Mouse (Mus musculus): Measurements from ENCODE around the gene Zfp950. TPM values are rescaled to one million over a fixed set of nuclear protein-coding genes. Genes with fewer than 3 reads are reported as not detected.

The Zfp950 gene
- polyA plus RNA-seq, 1 experiment from 2014 or later, result 25.0 TPM

- H3K27ac ChIP-seq (ENCODE audit: low read length), result no peak overlapping the region
- H3K4me3 ChIP-seq (ENCODE audit: low read depth, low read length), result no peak overlapping the region
- H3K9ac ChIP-seq (replicated peaks; ENCODE audit: low read depth), result no peak overlapping the region
- H3K36me3 ChIP-seq (ENCODE audit: insufficient read depth, low read length), result no peaks in the 10 kb centered on the region
- no peaks in the 10 kb centered on the region for H3K9me3 ChIP-seq (ENCODE audit: low read length)
- no peaks in the 10 kb centered on the region for H3K27me3 ChIP-seq (replicated peaks; ENCODE audit: insufficient read depth, low read length)
- no peak overlapping the region for H3K4me2 ChIP-seq (replicated peaks; ENCODE audit: low read depth, low read length)
- WGBS, result 83% methylated on average over 1 of the region's 1 CpGs
- H3K4me1 ChIP-seq (ENCODE audit: insufficient read depth, low read depth, low read length), result peaks cover 3% of the 10 kb centered on the region; the same call in 1 of the 2 replicates
- ATAC-seq (no peak), DNase-seq (ENCODE audit: low spot score) (no peak)
- no peak for TF ChIP-seq EP300 (IDR thresholded peaks at IDR 0.05)
- no peak for TF ChIP-seq CTCF (IDR thresholded peaks at IDR 0.05)
These were observed 89.5 kb downstream of the Zfp950 start for GRCm38 (mm10) chr19:61051151-61051550.

- H3K9ac ChIP-seq (replicated peaks; ENCODE audit: low read depth), result no peak overlapping the region
- DNase-seq (ENCODE audit: low spot score), result peak; percentile 64
- ATAC-seq, result peak; percentile 64
- no peaks in the 10 kb centered on the region for H3K36me3 ChIP-seq (ENCODE audit: insufficient read depth, low read length)
- no peak overlapping the region for H3K4me2 ChIP-seq (replicated peaks; ENCODE audit: low read depth, low read length)
- 59% methylated on average over 1 of the region's 1 CpGs for WGBS
- H3K4me1 ChIP-seq (ENCODE audit: insufficient read depth, low read depth, low read length), result peaks cover 3% of the 10 kb centered on the region; the same call in 1 of the 2 replicates
- H3K27me3 ChIP-seq (replicated peaks; ENCODE audit: insufficient read depth, low read length), result no peaks in the 10 kb centered on the region
- no peak overlapping the region for H3K27ac ChIP-seq (ENCODE audit: low read length)
- no peaks in the 10 kb centered on the region for H3K9me3 ChIP-seq (ENCODE audit: low read length)
- H3K4me3 ChIP-seq (ENCODE audit: low read depth, low read length), result no peak overlapping the region
- peak; percentile 28; the same call in 1 of the 2 replicates for TF ChIP-seq EP300 (IDR thresholded peaks at IDR 0.05)
- TF ChIP-seq CTCF (IDR thresholded peaks at IDR 0.05), result no peak
These were observed 91.2 kb downstream of the Zfp950 start for GRCm38 (mm10) chr19:61049413-61049812.

GRCm38 (mm10) chr19:61048646-61049045 lies 92.0 kb downstream of the Zfp950 start:
- Histone ChIP-seq H3K4me3 (ENCODE audit: low read depth, low read length) (no peak overlapping the region), H3K27ac (ENCODE audit: low read length) (no peak overlapping the region), H3K9me3 (ENCODE audit: low read length) (no peaks in the 10 kb centered on the region), H3K27me3 (replicated peaks; ENCODE audit: insufficient read depth, low read length) (no peaks in the 10 kb centered on the region), H3K4me1 (ENCODE audit: insufficient read depth, low read depth, low read length) (peaks cover 3% of the 10 kb centered on the region; the same call in 1 of the 2 replicates), H3K36me3 (ENCODE audit: insufficient read depth, low read length) (no peaks in the 10 kb centered on the region), H3K4me2 (replicated peaks; ENCODE audit: low read depth, low read length) (no peak overlapping the region), H3K9ac (replicated peaks; ENCODE audit: low read depth) (no peak overlapping the region)
- DNase-seq (ENCODE audit: low spot score), result no peak
- no peak for TF ChIP-seq CTCF (IDR thresholded peaks at IDR 0.05)
- 0 out of 2 replicates have a peak, but pooled peaks have one; percentile 36 for TF ChIP-seq EP300 (IDR thresholded peaks at IDR 0.05)
- WGBS, result 77% methylated on average over 2 of the region's 2 CpGs
- ATAC-seq, result peak; percentile 21; the same call in 1 of the 2 replicates

- H3K4me2 ChIP-seq (replicated peaks; ENCODE audit: low read depth, low read length), result no peak overlapping the region
- no peaks in the 10 kb centered on the region; the same call in 1 of the 2 replicates for H3K36me3 ChIP-seq (ENCODE audit: insufficient read depth, low read length)
- no peak overlapping the region for H3K27ac ChIP-seq (ENCODE audit: low read length)
- H3K9ac ChIP-seq (replicated peaks; ENCODE audit: low read depth), result no peak overlapping the region
- H3K27me3 ChIP-seq (replicated peaks; ENCODE audit: insufficient read depth, low read length), result no peaks in the 10 kb centered on the region
- ATAC-seq, result no peak
- DNase-seq (ENCODE audit: low spot score), result no peak
- H3K4me1 ChIP-seq (ENCODE audit: insufficient read depth, low read depth, low read length), result no peaks in the 10 kb centered on the region
- no peak for TF ChIP-seq EP300 (IDR thresholded peaks at IDR 0.05)
- TF ChIP-seq CTCF (IDR thresholded peaks at IDR 0.05), result no peak
- H3K9me3 ChIP-seq (ENCODE audit: low read length), result no peaks in the 10 kb centered on the region
- no peak overlapping the region for H3K4me3 ChIP-seq (ENCODE audit: low read depth, low read length)
These were observed 101.5 kb downstream of the Zfp950 start for GRCm38 (mm10) chr19:61039151-61039550.

- ATAC-seq, result no peak
- H3K4me2 ChIP-seq (replicated peaks; ENCODE audit: low read depth, low read length), result no peak overlapping the region
- no peaks in the 10 kb centered on the region for H3K36me3 ChIP-seq (ENCODE audit: insufficient read depth, low read length)
- no peaks in the 10 kb centered on the region for H3K27me3 ChIP-seq (replicated peaks; ENCODE audit: insufficient read depth, low read length)
- TF ChIP-seq EP300 (IDR thresholded peaks at IDR 0.05), result no peak
- no peak for TF ChIP-seq CTCF (IDR thresholded peaks at IDR 0.05)
- H3K27ac ChIP-seq (ENCODE audit: low read length), result no peak overlapping the region
- WGBS, result 52% methylated on average over 2 of the region's 2 CpGs
- no peak overlapping the region for H3K4me3 ChIP-seq (ENCODE audit: low read depth, low read length)
- H3K4me1 ChIP-seq (ENCODE audit: insufficient read depth, low read depth, low read length), result peaks cover 5% of the 10 kb centered on the region; the same call in 1 of the 2 replicates
- DNase-seq (ENCODE audit: low spot score), result no peak
- H3K9ac ChIP-seq (replicated peaks; ENCODE audit: low read depth), result no peak overlapping the region
- no peaks in the 10 kb centered on the region for H3K9me3 ChIP-seq (ENCODE audit: low read length)
These were observed 109.1 kb downstream of the Zfp950 start for GRCm38 (mm10) chr19:61031570-61031969.

GRCm38 (mm10) chr19:61021939-61022566 lies 118.6 kb downstream of the Zfp950 start:
- DNase-seq (ENCODE audit: low spot score), result peak; percentile 28
- TF ChIP-seq CTCF (IDR thresholded peaks at IDR 0.05) (no peak), EP300 (IDR thresholded peaks at IDR 0.05) (no peak)
- H3K4me3 ChIP-seq (ENCODE audit: low read depth, low read length), result no peak overlapping the region
- 65% methylated on average over 3 of the region's 3 CpGs for WGBS
- H3K9ac ChIP-seq (replicated peaks; ENCODE audit: low read depth), result no peak overlapping the region
- H3K27ac ChIP-seq (ENCODE audit: low read length), result peak overlapping the region; percentile 43
- no peaks in the 10 kb centered on the region for H3K36me3 ChIP-seq (ENCODE audit: insufficient read depth, low read length)
- H3K27me3 ChIP-seq (replicated peaks; ENCODE audit: insufficient read depth, low read length), result no peaks in the 10 kb centered on the region
- peak; percentile 47; the same call in 1 of the 2 replicates for ATAC-seq
- no peak overlapping the region for H3K4me2 ChIP-seq (replicated peaks; ENCODE audit: low read depth, low read length)
- no peaks in the 10 kb centered on the region for H3K9me3 ChIP-seq (ENCODE audit: low read length)
- H3K4me1 ChIP-seq (ENCODE audit: insufficient read depth, low read depth, low read length), result no peaks in the 10 kb centered on the region
